8 mouse cellular contexts compared by ENCODE assay signal in genomic region chr11:62629352-62630224, GRCm38 (mm10). TPM values are rescaled to one million over a fixed set of nuclear protein-coding genes. Genes with fewer than 3 reads are reported as not detected.
DNase-seq lines count a peak whose midpoint lies in the region; ATAC-seq lines count a peak whose summit lies in the region.

No protein-coding gene starts in this region.

- no peaks in the 10 kb centered on the region for H3K9me3 ChIP-seq in limb, embryonic 12.5 days
- no peaks in the 10 kb centered on the region for H3K9me3 ChIP-seq in neural tube, embryonic 11.5 days (ENCODE audit: control insufficient read depth, low read length)

- peak; percentile 55 for ATAC-seq in granulocyte monocyte progenitor cell, adult 5-6 weeks (replicated peaks; ENCODE audit: poor library complexity, severe bottlenecking)
- no peak for ATAC-seq in limb, embryonic 12.5 days (ENCODE audit: insufficient number of reproducible peaks, insufficient read depth, low FRiP score, low TSS enrichment, low read depth)
- ATAC-seq in neural tube, embryonic 11.5 days (ENCODE audit: insufficient read depth, low FRiP score, low TSS enrichment), result 0 out of 2 replicates have a peak, but pooled peaks have one; percentile 38
- no peak for ATAC-seq in erythroid progenitor cell, adult 5-6 weeks (replicated peaks; ENCODE audit: low FRiP score, poor library complexity, severe bottlenecking)

- H3K9ac ChIP-seq in limb, embryonic 12.5 days (replicated peaks), result peak overlapping the region; percentile 48; the same call in 1 of the 2 replicates
- H3K9ac ChIP-seq in neural tube, embryonic 11.5 days (ENCODE audit: low read length), result peak overlapping the region; percentile 14

- no peaks in the 10 kb centered on the region for H3K36me3 ChIP-seq in limb, embryonic 12.5 days
- no peaks in the 10 kb centered on the region for H3K36me3 ChIP-seq in neural tube, embryonic 11.5 days (ENCODE audit: control insufficient read depth, insufficient read depth, low read length)

- H3K4me3 ChIP-seq in limb, embryonic 12.5 days (replicated peaks), result peak overlapping the region; percentile 16; the same call in 1 of the 2 replicates
- no peak overlapping the region for H3K4me3 ChIP-seq in neural tube, embryonic 11.5 days (ENCODE audit: low read depth, low read length)

- H3K27me3 ChIP-seq in limb, embryonic 12.5 days, result no peaks in the 10 kb centered on the region
- no peaks in the 10 kb centered on the region for H3K27me3 ChIP-seq in neural tube, embryonic 11.5 days (ENCODE audit: control insufficient read depth, insufficient read depth, low read length)

- H3K4me1 ChIP-seq in limb, embryonic 12.5 days (replicated peaks), result peaks cover 61% of the 10 kb centered on the region
- peaks cover 32% of the 10 kb centered on the region for H3K4me1 ChIP-seq in neural tube, embryonic 11.5 days (ENCODE audit: control insufficient read depth, insufficient read depth, low read length)

- H3K4me2 ChIP-seq in limb, embryonic 12.5 days, result peak overlapping the region; percentile 50
- no peak overlapping the region; the same call in 1 of the 2 replicates for H3K4me2 ChIP-seq in neural tube, embryonic 11.5 days (ENCODE audit: low read depth)

- under 1% methylated on average over 9 of the region's 9 CpGs for WGBS in limb, embryonic 12.5 days
- WGBS in neural tube, embryonic 11.5 days, result 0% methylated on average over 9 of the region's 9 CpGs

- DNase-seq in CD4-positive, CD25-positive, alpha-beta regulatory T cell, adult 2 months (ENCODE audit: low read depth, low spot score), result peak; percentile 60
- DNase-seq in adrenal gland, adult 2 months, result peak; percentile 85
- peak; percentile 81 for DNase-seq in neural tube, embryonic 11.5 days (ENCODE audit: low spot score)
- DNase-seq in cerebellum, postnatal 4 days (ENCODE audit: low spot score in 2 of 2), result no peak
- DNase-seq in lung, postnatal 4 days, result no peak

- H3K27ac ChIP-seq in limb, embryonic 12.5 days, result peak overlapping the region; percentile 83
- peak overlapping the region; percentile 87 for H3K27ac ChIP-seq in neural tube, embryonic 11.5 days (ENCODE audit: low read depth, low read length)

RNA-seq across cellular contexts. Expression of gene Lrrc75a, which starts 18.7 kb away (rescaled TPM):
- 10 to 100 TPM; 17.5 to 40.5 TPM for total RNA-seq in adrenal gland, adult 2 months (2021)
- 46.9 and 73.5 TPM in 2 replicates for polyA plus RNA-seq in adrenal gland, adult 2 months (2012; rRNA removed)
- total RNA-seq in granulocyte monocyte progenitor cell, adult 5-6 weeks (2014; fragmentation: Nextera tagmentation), result 5.7 TPM in 2 replicates
- 3.6 and 5.4 TPM in 2 replicates for total RNA-seq in granulocyte monocyte progenitor cell, adult 5-6 weeks (2017)
- 19.2 and 23.2 TPM in 2 replicates for polyA plus RNA-seq in limb, embryonic 12.5 days (2016; fragmentation: Nextera tagmentation; extraction: Ambion mirVana)
- polyA plus RNA-seq in neural tube, embryonic 11.5 days (2014; fragmentation: Nextera tagmentation; extraction: Ambion mirVana), result 12.3 and 13.6 TPM in 2 replicates
- 2.9 TPM in 1 of 2 replicates, not detected in the other for total RNA-seq in erythroid progenitor cell, adult 5-6 weeks (2015; ENCODE audit: low replicate concordance)
- 0.53 TPM in 1 of 2 replicates, not detected in the other for total RNA-seq in erythroid progenitor cell, adult 5-6 weeks (2017; ENCODE audit: low replicate concordance)

RNA-seq across cellular contexts. Expression of gene Mmgt2, which starts 18.9 kb away (rescaled TPM):
- total RNA-seq in adrenal gland, adult 2 months (2021), result 10 to 100 TPM; 34.5 to 47.3 TPM
- 87.2 and 88.1 TPM in 2 replicates for polyA plus RNA-seq in adrenal gland, adult 2 months (2012; rRNA removed)
- total RNA-seq in granulocyte monocyte progenitor cell, adult 5-6 weeks (2014; fragmentation: Nextera tagmentation), result 16.7 and 34.1 TPM in 2 replicates
- total RNA-seq in granulocyte monocyte progenitor cell, adult 5-6 weeks (2017), result 15.9 and 23.7 TPM in 2 replicates
- 59.9 and 61.2 TPM in 2 replicates for polyA plus RNA-seq in limb, embryonic 12.5 days (2016; fragmentation: Nextera tagmentation; extraction: Ambion mirVana)
- 39.5 and 47.0 TPM in 2 replicates for polyA plus RNA-seq in neural tube, embryonic 11.5 days (2014; fragmentation: Nextera tagmentation; extraction: Ambion mirVana)
- total RNA-seq in erythroid progenitor cell, adult 5-6 weeks (2015; ENCODE audit: low replicate concordance), result 1.8 and 3.8 TPM in 2 replicates
- 3.0 and 4.5 TPM in 2 replicates for total RNA-seq in erythroid progenitor cell, adult 5-6 weeks (2017; ENCODE audit: low replicate concordance)

RNA-seq across cellular contexts. Expression of gene Trpv2, which starts 55.3 kb away (rescaled TPM):
- total RNA-seq in adrenal gland, adult 2 months (2021), result 1 to 10 TPM; 2.7 to 4.2 TPM
- 2.7 and 3.9 TPM in 2 replicates for polyA plus RNA-seq in adrenal gland, adult 2 months (2012; rRNA removed)
- total RNA-seq in granulocyte monocyte progenitor cell, adult 5-6 weeks (2014; fragmentation: Nextera tagmentation), result 13.8 and 17.5 TPM in 2 replicates
- 9.2 and 10.7 TPM in 2 replicates for total RNA-seq in granulocyte monocyte progenitor cell, adult 5-6 weeks (2017)
- 0.88 and 1.2 TPM in 2 replicates for polyA plus RNA-seq in limb, embryonic 12.5 days (2016; fragmentation: Nextera tagmentation; extraction: Ambion mirVana)
- polyA plus RNA-seq in neural tube, embryonic 11.5 days (2014; fragmentation: Nextera tagmentation; extraction: Ambion mirVana), result 10.0 and 11.7 TPM in 2 replicates
- total RNA-seq in erythroid progenitor cell, adult 5-6 weeks (2015; ENCODE audit: low replicate concordance), result 7.6 and 18.9 TPM in 2 replicates
- 7.0 and 7.8 TPM in 2 replicates for total RNA-seq in erythroid progenitor cell, adult 5-6 weeks (2017; ENCODE audit: low replicate concordance)

Comparison
In these comparisons a context has a peak if more than half of its experiments do, and no peak if none do; other contexts are left out.
1. DNase-seq: peak in CD4-positive, CD25-positive, alpha-beta regulatory T cell, adult 2 months (single experiment), adrenal gland, adult 2 months (single experiment) and neural tube, embryonic 11.5 days (single experiment); none in cerebellum, postnatal 4 days (0 of 2) and lung, postnatal 4 days (0 of 2).
2. ATAC-seq: peak in granulocyte monocyte progenitor cell, adult 5-6 weeks (single experiment) and neural tube, embryonic 11.5 days (single experiment); none in limb, embryonic 12.5 days (single experiment) and erythroid progenitor cell, adult 5-6 weeks (single experiment).